Mouse (Mus musculus) left cerebral cortex, postnatal 4 days (tissue): Measurements from ENCODE around the gene Rgs18. TPM values are rescaled to one million over a fixed set of nuclear protein-coding genes. Genes with fewer than 3 reads are reported as not detected.

ENCODE experiments used
- DNase-seq: peaks from one replicate; pipeline ENCODE4 v3.0.0-alpha.2; 2022
- intact Hi-C: fragments of 180-260 bp; cut with DNase I; formaldehyde crosslinking; loops from one replicate; pipeline ENCODE4 v1.15.1; 2025
- total RNA-seq, 2 experiments: library from RNA; stranded (reverse); gene quantifications; 2 replicates each; pipeline ENCODE4 v1.2.3; 2021

The Rgs18 gene
- total RNA-seq: under 1 TPM; 0.22 to 0.60 TPM

DNA sequence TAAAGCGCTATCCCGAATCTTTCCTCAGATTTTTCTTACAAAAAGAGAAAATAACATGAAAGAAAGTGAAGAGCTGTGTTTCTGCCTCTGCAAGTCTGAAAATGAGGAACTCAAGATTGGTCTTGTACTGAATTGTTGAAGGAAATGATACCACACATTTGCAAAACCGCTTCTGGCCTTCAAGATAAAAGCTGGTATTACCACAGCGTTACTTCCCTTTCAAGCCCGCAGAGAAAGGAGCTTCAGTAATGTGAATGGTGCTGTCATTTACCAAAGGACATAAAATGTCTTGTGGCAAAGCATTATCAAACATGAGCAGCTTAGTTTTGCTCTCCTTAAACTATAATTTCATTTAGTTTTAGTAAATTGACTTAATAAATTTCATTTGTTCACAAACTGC lies at the start of gene Rgs18:
Gene Rgs18 (minus strand): TSS at position 105 of the 400 bp plus-strand sequence.
- DNase-seq: no peak
- intact Hi-C loops: no loop called here

DNA sequence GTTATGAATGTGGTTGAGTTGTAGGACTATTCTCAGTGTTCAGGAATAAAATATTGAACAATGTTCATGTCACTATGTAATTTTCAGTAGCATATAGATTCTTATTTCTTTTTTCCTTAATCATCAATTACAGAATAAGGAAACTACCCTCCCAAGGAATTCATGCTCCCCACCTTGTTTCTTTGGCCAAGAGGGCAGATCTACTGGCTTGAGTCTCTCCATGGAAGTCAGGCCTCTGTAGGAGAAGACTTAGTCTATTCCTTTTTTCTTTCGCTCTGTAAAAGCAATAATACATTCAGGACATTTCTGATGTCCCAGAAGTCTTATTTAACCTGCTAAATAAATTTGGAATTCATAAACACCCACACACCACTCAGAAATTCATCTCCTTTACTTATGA lies 841 bp downstream of the Rgs18 start:
- intact Hi-C loops: no loop called here
- no peak for DNase-seq

DNA sequence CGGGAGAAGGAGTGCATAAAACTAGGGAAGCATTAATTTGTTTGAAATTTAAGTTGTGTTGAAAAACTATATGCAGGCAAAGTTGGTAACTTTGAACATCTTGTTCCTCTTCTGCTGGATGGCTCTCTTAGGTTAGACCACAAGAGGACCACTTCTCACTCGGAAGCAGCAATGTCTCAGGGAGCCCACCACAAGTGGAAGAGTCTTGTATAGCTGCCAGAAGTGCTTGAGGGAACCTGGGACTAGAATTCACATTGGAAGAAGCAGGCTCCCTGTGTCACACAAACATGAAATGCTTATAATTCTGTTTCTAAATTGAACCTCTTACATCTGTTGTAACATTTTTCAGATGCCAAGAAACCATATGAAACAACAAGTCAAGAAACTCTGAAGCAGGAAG lies 9.0 kb downstream of the Rgs18 start:
- intact Hi-C loops: no loop called here
- no peak for DNase-seq

DNA sequence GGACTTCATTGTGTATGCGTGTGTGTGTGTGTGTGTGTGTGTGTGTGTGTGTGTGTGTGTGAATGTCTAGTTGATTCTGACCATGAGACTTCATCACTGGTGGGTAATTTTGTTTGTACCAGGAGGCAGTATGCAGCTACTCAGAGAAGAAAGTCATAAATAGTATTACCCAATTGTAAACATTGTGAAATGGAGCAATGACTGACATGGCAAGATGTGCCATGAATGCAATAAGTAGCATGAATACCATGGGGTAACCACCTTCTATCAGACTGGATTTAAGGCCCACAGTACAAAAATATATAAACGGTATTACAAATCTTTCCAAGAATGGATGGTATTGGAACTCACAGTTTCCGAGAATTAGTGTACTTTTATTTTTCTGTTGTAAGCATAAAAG lies 14.4 kb downstream of the Rgs18 start:
- intact Hi-C loops: no loop called here
- DNase-seq: no peak

DNA sequence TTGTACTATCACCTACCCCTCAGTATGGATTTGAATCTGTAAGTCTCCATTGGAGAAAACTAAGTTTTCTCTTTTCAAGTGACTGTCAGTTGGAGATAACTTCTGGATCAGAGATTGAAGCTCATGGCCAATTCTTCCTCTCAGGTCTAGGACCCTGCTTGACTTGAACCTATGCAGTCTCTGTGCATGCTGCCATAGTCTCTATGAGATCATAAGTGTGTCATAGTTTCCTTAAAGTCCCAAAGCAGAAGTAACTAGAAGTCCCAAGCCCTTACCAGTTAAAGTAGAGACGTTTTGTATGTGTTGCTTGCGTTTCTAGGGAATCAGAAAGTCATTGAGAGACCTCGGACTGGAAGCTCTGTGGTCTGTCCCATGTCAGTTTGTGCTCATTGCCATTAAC lies 24.5 kb downstream of the Rgs18 start:
- no peak for DNase-seq
- intact Hi-C loops: no loop called here

DNA sequence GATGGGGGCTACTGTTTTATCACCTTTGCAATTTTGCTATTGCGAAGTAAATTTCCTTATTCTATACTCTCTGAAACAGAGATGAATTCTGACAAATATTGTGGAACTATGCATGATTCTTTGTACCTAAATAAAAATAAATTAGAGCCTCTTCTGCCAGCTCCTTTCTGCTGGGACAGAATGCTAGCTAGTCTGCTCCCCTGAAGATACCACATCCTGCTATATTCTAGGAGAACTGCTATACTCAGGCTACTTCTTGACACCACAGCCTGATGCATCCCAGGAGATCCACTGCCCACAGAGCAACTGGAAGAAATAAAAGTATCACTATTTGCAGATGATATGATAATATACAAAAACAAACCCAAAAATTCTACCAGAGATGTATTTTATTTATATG lies 29.1 kb downstream of the Rgs18 start:
- intact Hi-C loops: no loop called here
- no peak for DNase-seq

DNA sequence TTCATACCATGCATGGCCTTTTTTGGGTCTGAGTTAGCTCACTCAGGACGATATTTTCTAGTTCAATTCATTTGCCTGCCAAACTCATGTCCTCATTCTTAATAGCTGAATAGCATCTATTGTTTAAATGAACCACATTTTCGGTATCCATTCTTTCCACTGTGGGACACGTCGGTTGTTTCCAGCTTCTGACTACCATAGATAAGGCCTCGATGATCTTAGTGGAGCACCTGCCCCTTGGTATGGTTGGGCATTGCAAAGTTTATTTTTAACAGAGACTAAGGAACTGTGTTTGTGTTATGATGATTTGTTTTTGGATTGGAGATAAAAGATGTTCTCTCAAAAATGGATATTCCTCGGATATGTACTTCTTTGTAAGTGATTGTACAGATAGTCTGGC lies 37.5 kb downstream of the Rgs18 start:
- intact Hi-C loops: no loop called here
- DNase-seq: no peak

DNA sequence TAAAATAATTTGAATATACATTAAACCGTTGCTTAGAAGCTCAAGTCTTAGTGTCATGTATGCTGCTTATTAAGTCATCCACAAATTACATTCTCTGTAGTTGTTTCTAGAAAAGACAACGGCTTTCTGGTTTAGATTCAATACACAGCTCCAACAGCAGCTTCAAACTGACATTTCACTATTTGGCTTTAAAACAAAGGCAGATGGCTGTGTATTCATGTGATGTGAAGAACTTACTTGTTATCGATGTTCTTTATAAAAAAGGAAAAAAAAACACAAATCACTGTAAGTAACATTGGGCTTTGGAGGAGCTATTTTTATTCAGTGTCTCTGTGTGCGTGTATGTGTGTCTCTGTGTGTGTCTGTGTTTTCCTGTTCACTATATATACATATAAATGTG lies 54.5 kb downstream of the Rgs18 start:
- DNase-seq: no peak
- intact Hi-C loops: no loop called here

DNA sequence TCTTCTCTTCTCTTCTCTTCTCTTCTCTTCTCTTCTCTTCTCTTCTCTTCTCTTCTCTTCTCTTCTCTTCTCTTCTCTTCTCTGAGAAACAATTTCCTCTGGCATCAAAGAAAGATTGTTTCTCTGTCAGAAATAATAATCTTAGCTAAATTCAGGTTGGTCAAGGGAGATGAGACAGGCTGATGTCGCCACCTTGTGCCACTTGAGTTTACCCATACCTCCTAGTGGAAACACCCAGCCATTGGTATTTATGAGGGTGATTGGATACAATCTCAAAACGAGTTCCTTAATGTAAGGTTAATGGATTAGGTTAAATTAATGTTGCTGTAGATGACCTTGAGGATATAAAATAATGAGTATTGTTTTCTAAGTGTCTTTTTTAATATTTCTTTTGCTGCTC lies 70.9 kb downstream of the Rgs18 start:
- intact Hi-C loops: no loop called here
- DNase-seq: no peak

Other genes starting within 250 kb of the Rgs18 start
- gene Rgs21, start 207.8 kb downstream of the Rgs18 start, total RNA-seq: not detected